Mouse (Mus musculus): ENCODE measurements around the gene Dcun1d1. TPM values are rescaled to one million over a fixed set of nuclear protein-coding genes. Genes with fewer than 3 reads are reported as not detected.

Dcun1d1 gene
- polyA plus RNA-seq (2014; fragmentation: Illumina TruSeq; extraction: RNeasy Lipid Tissue Mini Kit (QIAGEN cat#74804); ENCODE audit: low read depth, low replicate concordance), result 2,806 TPM

DNA sequence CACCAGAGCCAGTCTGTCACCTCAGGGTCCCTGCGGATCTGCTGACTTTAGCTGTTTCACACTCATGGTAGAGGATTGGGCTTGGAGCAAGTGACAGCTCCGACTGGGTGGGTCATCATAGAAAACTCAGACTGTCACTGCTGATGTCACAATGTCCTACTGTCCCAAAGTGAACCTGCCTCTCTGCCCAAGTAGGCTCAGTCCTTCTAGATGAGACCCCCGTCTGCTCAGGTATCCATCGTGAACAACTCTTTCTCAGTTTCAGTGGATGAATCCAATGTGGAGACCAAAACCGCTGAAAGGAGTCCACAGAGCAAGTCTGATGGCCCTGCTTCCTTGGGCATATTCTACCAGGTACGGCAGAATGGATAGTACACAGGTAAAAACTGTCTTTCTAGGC is at the start of gene Dcun1d1:
Gene Dcun1d1, minus strand, starts transcription at position 101 of the 400 bp plus-strand sequence.

Other genes with a start within 250 kb of the Dcun1d1 start
- 127 TPM for gene Atp11b, start 183.3 kb downstream of the Dcun1d1 start, polyA plus RNA-seq (2014; fragmentation: Illumina TruSeq; extraction: RNeasy Lipid Tissue Mini Kit (QIAGEN cat#74804); ENCODE audit: low read depth, low replicate concordance)
- 9.0 TPM for gene Mccc1, start 63.2 kb upstream of the Dcun1d1 start, polyA plus RNA-seq (2014; fragmentation: Illumina TruSeq; extraction: RNeasy Lipid Tissue Mini Kit (QIAGEN cat#74804); ENCODE audit: low read depth, low replicate concordance)
- 70.3 TPM for gene Ccdc144b, start 116.1 kb upstream of the Dcun1d1 start, polyA plus RNA-seq (2014; fragmentation: Illumina TruSeq; extraction: RNeasy Lipid Tissue Mini Kit (QIAGEN cat#74804); ENCODE audit: low read depth, low replicate concordance)
- gene Acad9, start 128.5 kb upstream of the Dcun1d1 start, polyA plus RNA-seq (2014; fragmentation: Illumina TruSeq; extraction: RNeasy Lipid Tissue Mini Kit (QIAGEN cat#74804); ENCODE audit: low read depth, low replicate concordance), result 4.7 TPM
- 3.2 TPM for gene D3Ertd254e, start 213.6 kb upstream of the Dcun1d1 start, polyA plus RNA-seq (2014; fragmentation: Illumina TruSeq; extraction: RNeasy Lipid Tissue Mini Kit (QIAGEN cat#74804); ENCODE audit: low read depth, low replicate concordance)

Data from testis, adult 10 weeks (tissue).